Mouse (Mus musculus): Measurements from ENCODE around the gene Angptl1. TPM values are rescaled to one million over a fixed set of nuclear protein-coding genes. Genes with fewer than 3 reads are reported as not detected.
A peak's percentile ranks its signal among the peaks of the same experiment; 100 is the strongest.

Angptl1 gene
- total and polyA plus RNA-seq, 2 experiments from 2014 or later = 1.3 to 1.4 TPM

- H3K36me3 ChIP-seq (ENCODE audit: insufficient read depth, low read length) = peaks cover 22% of the 10 kb centered on the region
- no peak overlapping the region for H3K4me3 ChIP-seq (ENCODE audit: low read length)
- 72% methylated on average over 6 of the region's 6 CpGs for WGBS
- no peak for DNase-seq (ENCODE audit: low spot score)
- no peak for ATAC-seq
- H3K4me1 ChIP-seq (ENCODE audit: insufficient read depth, low read length) = no peaks in the 10 kb centered on the region
- TF ChIP-seq CTCF (IDR thresholded peaks at IDR 0.05; ENCODE audit: low read depth) = no peak
- H3K4me2 ChIP-seq (ENCODE audit: low read depth, low read length) = no peak overlapping the region
- H3K27ac ChIP-seq = no peak overlapping the region
- H3K9me3 ChIP-seq (ENCODE audit: low read length) = no peaks in the 10 kb centered on the region
- H3K27me3 ChIP-seq (ENCODE audit: insufficient read depth, low read length) = no peaks in the 10 kb centered on the region
- no peak overlapping the region for H3K9ac ChIP-seq (replicated peaks; ENCODE audit: low read length)
Observed at GRCm38 (mm10) chr1:156813485-156813884, 24.9 kb upstream of the Angptl1 start.

GRCm38 (mm10) chr1:156819236-156819635 is 19.1 kb upstream of the Angptl1 start:
- H3K27me3 ChIP-seq (ENCODE audit: insufficient read depth, low read length) = no peaks in the 10 kb centered on the region
- peaks cover 28% of the 10 kb centered on the region for H3K36me3 ChIP-seq (ENCODE audit: insufficient read depth, low read length)
- H3K4me2 ChIP-seq (ENCODE audit: low read depth, low read length) = no peak overlapping the region
- H3K9me3 ChIP-seq (ENCODE audit: low read length) = no peaks in the 10 kb centered on the region
- TF ChIP-seq CTCF (IDR thresholded peaks at IDR 0.05; ENCODE audit: low read depth) = no peak
- ATAC-seq (no peak), DNase-seq (ENCODE audit: low spot score) (no peak)
- 98% methylated on average over 1 of the region's 1 CpGs for WGBS
- H3K9ac ChIP-seq (replicated peaks; ENCODE audit: low read length) = no peak overlapping the region
- no peak overlapping the region for H3K4me3 ChIP-seq (ENCODE audit: low read length)
- no peak overlapping the region for H3K27ac ChIP-seq
- no peaks in the 10 kb centered on the region for H3K4me1 ChIP-seq (ENCODE audit: insufficient read depth, low read length)

DNA sequence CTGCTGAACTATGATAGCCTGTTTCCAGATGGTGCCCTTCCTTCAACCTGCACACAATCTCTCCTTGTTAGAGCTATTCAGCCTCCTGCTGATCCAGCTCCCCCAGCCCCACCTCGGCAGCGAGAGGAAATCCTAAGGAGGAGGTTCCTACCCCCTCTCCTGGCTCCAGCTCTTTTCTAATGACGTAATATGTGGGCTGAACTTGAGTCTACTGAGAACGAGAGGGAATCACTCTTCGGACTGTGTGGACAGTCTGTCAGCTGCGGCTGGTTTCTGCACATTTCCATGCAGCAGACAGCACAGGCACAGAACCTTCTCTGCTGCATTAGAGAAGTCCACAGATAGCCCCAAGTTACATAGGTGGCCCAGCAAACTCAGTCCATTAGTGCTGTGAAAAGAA is 333 bp downstream of the Angptl1 start:
- H3K4me2 ChIP-seq (ENCODE audit: low read depth, low read length) = peak overlapping the region; percentile 44
- no peak overlapping the region; the same call in 1 of the 2 replicates for H3K4me3 ChIP-seq (ENCODE audit: low read length)
- no peaks in the 10 kb centered on the region for H3K27me3 ChIP-seq (ENCODE audit: insufficient read depth, low read length)
- no peak overlapping the region for H3K27ac ChIP-seq
- peak; percentile 74 for ATAC-seq
- H3K9ac ChIP-seq (replicated peaks; ENCODE audit: low read length) = no peak overlapping the region
- H3K4me1 ChIP-seq (ENCODE audit: insufficient read depth, low read length) = 0 out of 2 replicates have a peak, but pooled peaks cover 8% of the 10 kb centered on the region
- WGBS = 9% methylated on average over 6 of the region's 6 CpGs
- no peaks in the 10 kb centered on the region for H3K9me3 ChIP-seq (ENCODE audit: low read length)
- no peak for TF ChIP-seq CTCF (IDR thresholded peaks at IDR 0.05; ENCODE audit: low read depth)
- H3K36me3 ChIP-seq (ENCODE audit: insufficient read depth, low read length) = no peaks in the 10 kb centered on the region
- DNase-seq (ENCODE audit: low spot score) = peak; percentile 67

DNA sequence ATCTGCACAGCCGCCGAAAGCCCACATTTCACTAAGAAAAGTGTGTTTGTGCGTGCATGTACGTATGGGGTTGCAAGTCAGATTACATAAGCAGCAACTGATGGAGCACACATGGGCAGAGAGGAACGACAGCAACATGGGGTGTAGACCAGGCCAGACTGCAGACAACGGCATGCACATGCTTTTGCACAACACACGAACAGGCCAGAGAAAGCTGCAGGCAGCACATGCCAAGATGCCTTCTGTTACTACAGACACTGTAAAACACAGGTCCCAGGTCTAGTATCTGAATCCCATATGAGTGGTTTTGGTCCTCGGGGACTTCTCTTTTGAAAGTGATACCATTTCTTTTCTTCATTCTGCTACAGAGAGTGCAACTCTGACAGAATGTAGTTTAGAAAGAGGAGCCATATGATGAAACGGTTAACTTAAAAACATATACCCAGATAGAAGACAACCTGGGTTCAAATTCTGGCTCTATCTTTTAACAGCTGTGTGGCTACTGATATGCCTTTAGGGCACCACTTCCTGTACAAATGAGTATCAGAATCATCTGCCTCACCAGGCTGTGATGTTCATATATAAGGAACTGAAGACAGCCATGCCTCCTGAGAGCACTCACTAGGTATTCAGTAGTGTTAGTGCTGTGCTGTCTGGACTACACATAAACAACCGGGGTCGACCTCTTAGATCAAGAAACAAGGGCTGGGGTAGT is 3.4 kb downstream of the Angptl1 start:
- DNase-seq (ENCODE audit: low spot score) (no peak), ATAC-seq (no peak)
- Histone ChIP-seq H3K36me3 (ENCODE audit: insufficient read depth, low read length) (no peaks in the 10 kb centered on the region), H3K9ac (replicated peaks; ENCODE audit: low read length) (no peak overlapping the region), H3K4me1 (ENCODE audit: insufficient read depth, low read length) (0 out of 2 replicates have a peak, but pooled peaks cover 8% of the 10 kb centered on the region), H3K9me3 (ENCODE audit: low read length) (no peaks in the 10 kb centered on the region), H3K4me3 (ENCODE audit: low read length) (no peak overlapping the region), H3K4me2 (ENCODE audit: low read depth, low read length) (no peak overlapping the region), H3K27me3 (ENCODE audit: insufficient read depth, low read length) (no peaks in the 10 kb centered on the region), H3K27ac (no peak overlapping the region)
- no peak for TF ChIP-seq CTCF (IDR thresholded peaks at IDR 0.05; ENCODE audit: low read depth)
- WGBS = 74% methylated on average over 11 of the region's 11 CpGs

DNA sequence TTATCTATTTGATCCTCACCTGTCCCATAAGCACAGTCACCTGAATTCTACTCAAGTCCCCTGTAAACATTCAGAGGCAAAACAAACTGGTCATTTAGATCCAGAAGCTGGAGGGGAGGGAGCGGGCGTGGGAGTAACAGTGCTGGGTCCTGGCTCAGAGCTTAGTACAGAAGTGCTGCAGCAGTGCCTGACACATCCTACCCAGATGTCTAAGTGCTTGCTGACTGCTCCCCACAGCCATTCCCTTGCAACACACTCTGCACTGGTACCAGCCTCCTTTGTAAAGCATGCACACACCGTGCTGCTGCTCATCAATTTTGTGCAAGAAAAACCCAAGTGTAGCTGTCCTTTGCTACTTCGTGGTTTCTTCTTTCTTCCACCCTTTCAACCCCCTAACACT is 8.7 kb downstream of the Angptl1 start:
- H3K9me3 ChIP-seq (ENCODE audit: low read length) = no peaks in the 10 kb centered on the region
- DNase-seq (ENCODE audit: low spot score) (no peak), ATAC-seq (no peak)
- H3K9ac ChIP-seq (replicated peaks; ENCODE audit: low read length) = no peak overlapping the region
- H3K4me1 ChIP-seq (ENCODE audit: insufficient read depth, low read length) = no peaks in the 10 kb centered on the region
- no peak for TF ChIP-seq CTCF (IDR thresholded peaks at IDR 0.05; ENCODE audit: low read depth)
- no peaks in the 10 kb centered on the region for H3K36me3 ChIP-seq (ENCODE audit: insufficient read depth, low read length)
- 72% methylated on average over 4 of the region's 4 CpGs for WGBS
- no peaks in the 10 kb centered on the region for H3K27me3 ChIP-seq (ENCODE audit: insufficient read depth, low read length)
- no peak overlapping the region for H3K4me2 ChIP-seq (ENCODE audit: low read depth, low read length)
- no peak overlapping the region for H3K27ac ChIP-seq
- H3K4me3 ChIP-seq (ENCODE audit: low read length) = no peak overlapping the region

GRCm38 (mm10) chr1:156852409-156852808 is 14.0 kb downstream of the Angptl1 start:
- Histone ChIP-seq H3K4me1 (ENCODE audit: insufficient read depth, low read length) (no peaks in the 10 kb centered on the region), H3K4me2 (ENCODE audit: low read depth, low read length) (no peak overlapping the region), H3K9me3 (ENCODE audit: low read length) (no peaks in the 10 kb centered on the region), H3K9ac (replicated peaks; ENCODE audit: low read length) (no peak overlapping the region), H3K27me3 (ENCODE audit: insufficient read depth, low read length) (no peaks in the 10 kb centered on the region), H3K27ac (no peak overlapping the region), H3K36me3 (ENCODE audit: insufficient read depth, low read length) (no peaks in the 10 kb centered on the region), H3K4me3 (ENCODE audit: low read length) (no peak overlapping the region)
- 66% methylated on average over 9 of the region's 9 CpGs for WGBS
- no peak for ATAC-seq
- TF ChIP-seq CTCF (IDR thresholded peaks at IDR 0.05; ENCODE audit: low read depth) = no peak
- no peak for DNase-seq (ENCODE audit: low spot score)

- ATAC-seq = no peak
- no peak overlapping the region for H3K4me3 ChIP-seq (ENCODE audit: low read length)
- no peak for DNase-seq (ENCODE audit: low spot score)
- H3K9ac ChIP-seq (replicated peaks; ENCODE audit: low read length) = no peak overlapping the region
- no peaks in the 10 kb centered on the region for H3K36me3 ChIP-seq (ENCODE audit: insufficient read depth, low read length)
- no peaks in the 10 kb centered on the region for H3K9me3 ChIP-seq (ENCODE audit: low read length)
- H3K27ac ChIP-seq = no peak overlapping the region
- TF ChIP-seq CTCF (IDR thresholded peaks at IDR 0.05; ENCODE audit: low read depth) = no peak
- 69% methylated on average over 5 of the region's 5 CpGs for WGBS
- no peak overlapping the region for H3K4me2 ChIP-seq (ENCODE audit: low read depth, low read length)
- H3K27me3 ChIP-seq (ENCODE audit: insufficient read depth, low read length) = no peaks in the 10 kb centered on the region
- no peaks in the 10 kb centered on the region for H3K4me1 ChIP-seq (ENCODE audit: insufficient read depth, low read length)
Observed at GRCm38 (mm10) chr1:156852872-156853271, 14.5 kb downstream of the Angptl1 start.
